Mouse (Mus musculus) cerebellum, postnatal 10 days (tissue): ENCODE measurements around the gene Spaca4.

Source experiments
- DNase-seq, 2 experiments: peaks; one replicate each; pipeline ENCODE4 v3.0.0; 2021; ENCODE audit warnings: mixed read lengths in 2 of 2

The Spaca4 gene

GRCm38 (mm10) chr7:45695098-45695497 is 30.5 kb downstream of the Spaca4 start:
- DNase-seq = no peak

GRCm38 (mm10) chr7:45693921-45694591 is 31.6 kb downstream of the Spaca4 start, which contains the start of gene Sec1:
Gene Sec1, minus strand, starts transcription at chr7:45694402.
- DNase-seq = peak in 1 of 2 experiments; percentile 7

GRCm38 (mm10) chr7:45692364-45692763 is 33.2 kb downstream of the Spaca4 start:
- no peak for DNase-seq

- no peak for DNase-seq
Observed at GRCm38 (mm10) chr7:45689800-45690199, 35.8 kb downstream of the Spaca4 start.

- no peak for DNase-seq
Observed at GRCm38 (mm10) chr7:45689099-45689498, 36.5 kb downstream of the Spaca4 start.

GRCm38 (mm10) chr7:45686841-45687240 is 38.8 kb downstream of the Spaca4 start:
- peak in 1 of 2 experiments; percentile 12 for DNase-seq

GRCm38 (mm10) chr7:45685811-45686210 is 39.8 kb downstream of the Spaca4 start:
- DNase-seq = no peak

GRCm38 (mm10) chr7:45683396-45684050 is 42.1 kb downstream of the Spaca4 start, which contains the start of gene Ntn5:
Gene Ntn5, plus strand, starts transcription at chr7:45684022.
- DNase-seq = no peak

- peak; percentile 96 to 98 for DNase-seq
Observed at GRCm38 (mm10) chr7:45682144-45683126, 43.2 kb downstream of the Spaca4 start.

GRCm38 (mm10) chr7:45681046-45681736 is 44.4 kb downstream of the Spaca4 start:
- peak; percentile 41 to 45 for DNase-seq

- no peak for DNase-seq
Observed at GRCm38 (mm10) chr7:45679966-45680621, 45.5 kb downstream of the Spaca4 start.

- no peak for DNase-seq
Observed at GRCm38 (mm10) chr7:45678513-45678912, 47.1 kb downstream of the Spaca4 start.

- no peak for DNase-seq
Observed at GRCm38 (mm10) chr7:45677627-45678295, 47.9 kb downstream of the Spaca4 start.
